Mouse (Mus musculus): Measurements from ENCODE around the gene Smad9.
"Not testable (repeated sequence)": the region's sequence is repeated elsewhere in the genome, so short reads cannot be mapped to it uniquely, and the experiment has no call there.

Gene Smad9

GRCm38 (mm10) chr3:54759211-54759610 is 3.8 kb downstream of the Smad9 start:
- DNase-seq: no peak

- DNase-seq: no peak
These were observed 5.1 kb downstream of the Smad9 start for GRCm38 (mm10) chr3:54760321-54761115.

GRCm38 (mm10) chr3:54761258-54761657 is 5.9 kb downstream of the Smad9 start:
- no peak for DNase-seq

GRCm38 (mm10) chr3:54764418-54764817 is 9.0 kb downstream of the Smad9 start:
- peak; percentile 43 for DNase-seq

- not testable (repeated sequence) for DNase-seq
These were observed 10.1 kb downstream of the Smad9 start for GRCm38 (mm10) chr3:54765521-54765920.

GRCm38 (mm10) chr3:54766034-54766433 is 10.7 kb downstream of the Smad9 start:
- no peak for DNase-seq

- no peak for DNase-seq
These were observed 11.4 kb downstream of the Smad9 start for GRCm38 (mm10) chr3:54766811-54767210.

- no peak for DNase-seq
These were observed 13.2 kb downstream of the Smad9 start for GRCm38 (mm10) chr3:54768592-54768991.

GRCm38 (mm10) chr3:54769349-54770275 is 14.2 kb downstream of the Smad9 start:
- DNase-seq: no peak

- DNase-seq: no peak
These were observed 18.2 kb downstream of the Smad9 start for GRCm38 (mm10) chr3:54773613-54774012.

- DNase-seq: no peak
These were observed 20.7 kb downstream of the Smad9 start for GRCm38 (mm10) chr3:54775989-54776631.

GRCm38 (mm10) chr3:54790601-54791000 is 35.2 kb downstream of the Smad9 start:
- no peak for DNase-seq

GRCm38 (mm10) chr3:54791822-54792677 is 36.7 kb downstream of the Smad9 start:
- DNase-seq: no peak

GRCm38 (mm10) chr3:54793762-54794161 is 38.4 kb downstream of the Smad9 start:
- DNase-seq: no peak

- no peak for DNase-seq
These were observed 40.0 kb downstream of the Smad9 start for GRCm38 (mm10) chr3:54795379-54795778.

GRCm38 (mm10) chr3:54795806-54796205 is 40.4 kb downstream of the Smad9 start:
- peak; percentile 60 for DNase-seq

- peak; percentile 55 for DNase-seq
These were observed 41.8 kb downstream of the Smad9 start for GRCm38 (mm10) chr3:54797211-54797610.

GRCm38 (mm10) chr3:54803713-54804112 is 48.3 kb downstream of the Smad9 start:
- DNase-seq: no peak

GRCm38 (mm10) chr3:54807061-54807661 is 51.8 kb downstream of the Smad9 start:
- no peak for DNase-seq

GRCm38 (mm10) chr3:54807666-54808217 is 52.4 kb downstream of the Smad9 start, which contains the start of gene Rfxap:
TSS of gene Rfxap (minus strand) at chr3:54807791.
- DNase-seq: peak; percentile 96

GRCm38 (mm10) chr3:54809111-54809510 is 53.7 kb downstream of the Smad9 start:
- no peak for DNase-seq
